Mouse (Mus musculus): ENCODE measurements at regions not wholly inside any gene's neighbourhood (a gene's known extent, or its start where the extent isn't known, plus 50 kb on each side); places are given as distances from the start of the nearest gene placed in this dataset.

DNA sequence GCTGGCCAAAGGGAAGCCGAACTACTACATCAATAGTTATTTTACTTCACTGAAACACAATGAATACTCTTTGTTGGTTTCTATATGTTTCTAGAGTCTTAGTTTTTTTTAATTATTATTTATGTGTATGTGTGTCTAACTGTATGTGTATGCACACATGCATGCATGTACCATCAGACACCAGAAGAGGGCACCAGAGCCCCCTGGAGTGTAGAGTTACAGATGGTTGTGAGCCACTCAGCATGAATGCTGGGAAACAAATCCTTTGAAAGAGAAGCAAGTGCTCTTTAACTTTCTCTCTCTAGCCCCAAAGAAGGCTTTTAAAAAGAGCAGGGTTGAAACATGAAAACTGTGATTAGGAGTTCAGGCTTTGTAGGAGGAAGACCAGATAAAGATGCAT, 290.7 kb downstream of the Sorl1 start:
- TF ChIP-seq CTCF (IDR thresholded peaks at IDR 0.05; ENCODE audit: insufficient read depth, low read depth, low read length) (no peak), POLR2A (IDR thresholded peaks at IDR 0.05; ENCODE audit: insufficient read depth, low read depth, low read length) (no peak)
